Mouse (Mus musculus) small intestine, adult 10 weeks (tissue): ENCODE results near the gene Coq4. TPM values are rescaled to one million over a fixed set of nuclear protein-coding genes. Genes with fewer than 3 reads are reported as not detected.

ENCODE experiments used
- polyA plus RNA-seq: library from polyadenylated mRNA; stranded (reverse); fragments of 350-450 nt; fragmentation: Illumina TruSeq; extraction: RNeasy Lipid Tissue Mini Kit (QIAGEN cat#74804); gene quantifications from one replicate; pipeline ENCODE4 v1.2.3, GENCODE M21; 2014; ENCODE audit warnings: low replicate concordance

Coq4 gene
- polyA plus RNA-seq, result 7.5 TPM

GRCm38 (mm10) chr2:29787104-29787917 lies at the start of gene Coq4:
Coq4 (plus strand) TSS chr2:29787493.

DNA sequence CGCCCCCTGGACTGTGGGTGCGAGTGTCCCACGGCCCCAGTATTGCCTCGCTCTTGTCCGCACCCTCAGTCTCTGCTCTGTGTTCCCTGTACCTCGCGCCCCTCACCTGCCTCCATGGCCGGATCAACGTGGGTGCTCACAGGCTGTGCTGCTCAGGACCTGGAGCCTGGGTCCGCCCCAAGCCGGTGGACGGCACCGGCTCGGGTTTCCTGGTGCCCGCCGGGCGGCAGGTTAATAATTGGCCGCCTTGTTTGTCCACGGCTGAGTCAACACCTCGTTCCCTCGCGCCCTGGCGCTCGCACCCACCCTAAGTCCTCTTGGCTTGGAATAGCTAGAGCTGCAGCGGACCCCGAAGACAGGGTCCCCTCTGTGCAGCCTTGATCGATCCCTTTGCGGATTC lies 35.8 kb upstream of the Coq4 start, which contains the start of gene Gm13420:
Gm13420 (minus strand) TSS at position 189 of the 400 bp plus-strand sequence.

GRCm38 (mm10) chr2:29787937-29788681 lies 816 bp downstream of the Coq4 start, which contains the start of gene Trub2:
Trub2 (minus strand) TSS chr2:29788502.

GRCm38 (mm10) chr2:29802075-29802826 lies 15.0 kb downstream of the Coq4 start, which contains the start of gene Slc27a4:
Slc27a4 (plus strand) TSS chr2:29802634.

GRCm38 (mm10) chr2:29820025-29820817 lies 32.9 kb downstream of the Coq4 start, which contains the start of gene Urm1:
Urm1 (plus strand) TSS chr2:29820075.

Other genes starting within 250 kb of the Coq4 start
- 1.0 TPM for gene Rapgef1, start 167.8 kb upstream of the Coq4 start, polyA plus RNA-seq
- gene Gm13420, start 35.8 kb upstream of the Coq4 start, polyA plus RNA-seq, result not detected
- gene Gm13547, start 28.2 kb upstream of the Coq4 start, polyA plus RNA-seq, result not detected
- 7.9 TPM for gene Trub2, start 1.0 kb downstream of the Coq4 start, polyA plus RNA-seq
- 13.1 TPM for gene Slc27a4, start 15.1 kb downstream of the Coq4 start, polyA plus RNA-seq
- 2.3 TPM for gene Urm1, start 32.6 kb downstream of the Coq4 start, polyA plus RNA-seq
- 0.19 TPM for gene Cercam, start 81.7 kb downstream of the Coq4 start, polyA plus RNA-seq
- gene Odf2, start 101.7 kb downstream of the Coq4 start, polyA plus RNA-seq, result 2.7 TPM
- 5.7 TPM for gene Gle1, start 147.9 kb downstream of the Coq4 start, polyA plus RNA-seq
- 28.2 TPM for gene Sptan1, start 178.1 kb downstream of the Coq4 start, polyA plus RNA-seq